Mouse (Mus musculus): Measurements from ENCODE around the gene Krtap10-10. TPM values are rescaled to one million over a fixed set of nuclear protein-coding genes. Genes with fewer than 3 reads are reported as not detected.
"Not testable (repeated sequence)": the region's sequence is repeated elsewhere in the genome, so short reads cannot be mapped to it uniquely, and the experiment has no call there.

Krtap10-10 gene
- polyA plus RNA-seq (2014; fragmentation: Nextera tagmentation; extraction: Ambion mirVana): not detected in 2 replicates

DNA sequence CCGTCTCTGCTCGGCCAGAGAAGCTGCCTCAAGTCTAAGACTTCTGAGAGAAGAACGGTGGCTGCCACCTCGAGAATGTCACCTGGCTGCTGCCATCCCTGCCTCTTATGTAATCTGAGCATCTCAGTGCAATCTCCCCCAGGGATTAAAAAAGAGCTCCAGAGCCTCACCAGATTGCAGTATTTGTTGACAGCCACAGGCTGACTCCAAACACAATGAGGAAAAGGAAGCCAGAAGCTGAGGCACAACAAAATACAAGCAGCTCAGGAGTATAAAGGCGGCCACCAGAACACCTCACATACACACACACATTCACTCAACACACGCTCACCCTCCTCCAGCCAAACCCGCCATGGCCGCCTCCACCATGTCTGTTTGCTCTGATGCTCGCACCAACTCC is at the start of gene Krtap10-10:
Gene Krtap10-10, plus strand, starts transcription at position 301 of the 400 bp plus-strand sequence.
- DNase-seq (ENCODE audit: low spot score): no peak
- no peaks in the 10 kb centered on the region for H3K36me3 ChIP-seq (ENCODE audit: control insufficient read depth, insufficient read depth, low read length)
- no peaks in the 10 kb centered on the region for H3K27me3 ChIP-seq (replicated peaks; ENCODE audit: control insufficient read depth, insufficient read depth, low read length)
- no peak within 1 kb of the TSS for H3K9ac ChIP-seq (ENCODE audit: low read depth, low read length)
- H3K27ac ChIP-seq (ENCODE audit: low read depth, low read length): no peak within 1 kb of the TSS
- no peak within 1 kb of the TSS for H3K4me3 ChIP-seq (ENCODE audit: low read depth, low read length)
- no peaks in the 10 kb centered on the region for H3K9me3 ChIP-seq (ENCODE audit: control insufficient read depth, low read length)
- no peak for ATAC-seq (replicated peaks; ENCODE audit: low FRiP score)
- H3K4me1 ChIP-seq (replicated peaks; ENCODE audit: control insufficient read depth, insufficient read depth, low read length): no peaks in the 10 kb centered on the region
- no peak within 1 kb of the TSS for H3K4me2 ChIP-seq
- WGBS: 65% methylated on average over 9 of the region's 9 CpGs

GRCm38 (mm10) chr10:77787876-77788275 is 47.9 kb upstream of the Krtap10-10 start, which contains the start of gene Gm7137:
Gene Gm7137 (minus strand): TSS chr10:77788200.
- not testable (repeated sequence) for DNase-seq (ENCODE audit: low spot score); H3K4me2 ChIP-seq; H3K27ac ChIP-seq (ENCODE audit: low read depth, low read length); H3K36me3 ChIP-seq (ENCODE audit: control insufficient read depth, insufficient read depth, low read length); H3K4me1 ChIP-seq (replicated peaks; ENCODE audit: control insufficient read depth, insufficient read depth, low read length); ATAC-seq (replicated peaks; ENCODE audit: low FRiP score); H3K9me3 ChIP-seq (ENCODE audit: control insufficient read depth, low read length); H3K27me3 ChIP-seq (replicated peaks; ENCODE audit: control insufficient read depth, insufficient read depth, low read length); H3K9ac ChIP-seq (ENCODE audit: low read depth, low read length); H3K4me3 ChIP-seq (ENCODE audit: low read depth, low read length)
- 40% methylated on average over 1 of the region's 1 CpGs for WGBS

GRCm38 (mm10) chr10:77788621-77789020 is 47.1 kb upstream of the Krtap10-10 start:
- 70% methylated on average over 2 of the region's 2 CpGs for WGBS
- H3K4me3 ChIP-seq (ENCODE audit: low read depth, low read length): no peak overlapping the region
- DNase-seq (ENCODE audit: low spot score) (no peak), ATAC-seq (replicated peaks; ENCODE audit: low FRiP score) (no peak)
- H3K9ac ChIP-seq (ENCODE audit: low read depth, low read length): no peak overlapping the region
- no peaks in the 10 kb centered on the region for H3K9me3 ChIP-seq (ENCODE audit: control insufficient read depth, low read length)
- H3K4me1 ChIP-seq (replicated peaks; ENCODE audit: control insufficient read depth, insufficient read depth, low read length): no peaks in the 10 kb centered on the region
- H3K36me3 ChIP-seq (ENCODE audit: control insufficient read depth, insufficient read depth, low read length): no peaks in the 10 kb centered on the region
- no peak overlapping the region for H3K4me2 ChIP-seq
- H3K27me3 ChIP-seq (replicated peaks; ENCODE audit: control insufficient read depth, insufficient read depth, low read length): no peaks in the 10 kb centered on the region
- H3K27ac ChIP-seq (ENCODE audit: low read depth, low read length): no peak overlapping the region

DNA sequence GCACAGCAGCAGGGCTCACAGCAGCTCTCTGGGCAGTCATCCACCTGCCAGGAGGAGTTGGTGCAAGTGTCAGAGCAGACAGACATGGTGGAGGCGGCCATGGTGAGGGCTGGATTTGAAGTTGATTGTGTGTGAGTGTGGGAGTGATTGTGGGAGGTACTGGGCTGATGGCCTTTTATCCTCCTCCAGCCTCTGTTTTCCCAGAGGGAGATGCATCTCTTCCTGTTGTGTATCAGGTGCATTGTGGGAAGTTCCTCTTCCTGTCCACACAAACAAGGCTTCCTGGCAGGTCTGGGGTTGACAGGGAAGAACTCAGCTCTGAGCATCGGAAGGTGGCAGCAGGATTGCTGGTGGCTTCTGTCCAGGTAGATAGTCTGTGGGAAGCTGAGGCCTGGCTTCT is 40.8 kb upstream of the Krtap10-10 start, which contains the start of gene Gm9639:
Gene Gm9639, minus strand, starts transcription at position 101 of the 400 bp plus-strand sequence.
- H3K27ac ChIP-seq (ENCODE audit: low read depth, low read length): no peak within 1 kb of the TSS
- DNase-seq (ENCODE audit: low spot score) (no peak), ATAC-seq (replicated peaks; ENCODE audit: low FRiP score) (no peak)
- 35% methylated on average over 2 of the region's 2 CpGs for WGBS
- H3K4me3 ChIP-seq (ENCODE audit: low read depth, low read length): no peak within 1 kb of the TSS
- no peak within 1 kb of the TSS for H3K4me2 ChIP-seq
- H3K9me3 ChIP-seq (ENCODE audit: control insufficient read depth, low read length): no peaks in the 10 kb centered on the region
- H3K27me3 ChIP-seq (replicated peaks; ENCODE audit: control insufficient read depth, insufficient read depth, low read length): no peaks in the 10 kb centered on the region
- no peaks in the 10 kb centered on the region for H3K4me1 ChIP-seq (replicated peaks; ENCODE audit: control insufficient read depth, insufficient read depth, low read length)
- H3K36me3 ChIP-seq (ENCODE audit: control insufficient read depth, insufficient read depth, low read length): no peaks in the 10 kb centered on the region
- H3K9ac ChIP-seq (ENCODE audit: low read depth, low read length): no peak within 1 kb of the TSS

GRCm38 (mm10) chr10:77797677-77798076 is 38.1 kb upstream of the Krtap10-10 start:
- ATAC-seq (replicated peaks; ENCODE audit: low FRiP score) (no peak), DNase-seq (ENCODE audit: low spot score) (no peak)
- H3K9ac ChIP-seq (ENCODE audit: low read depth, low read length): no peak overlapping the region
- no peak overlapping the region for H3K4me3 ChIP-seq (ENCODE audit: low read depth, low read length)
- H3K27me3 ChIP-seq (replicated peaks; ENCODE audit: control insufficient read depth, insufficient read depth, low read length): no peaks in the 10 kb centered on the region
- H3K27ac ChIP-seq (ENCODE audit: low read depth, low read length): no peak overlapping the region
- no peaks in the 10 kb centered on the region for H3K4me1 ChIP-seq (replicated peaks; ENCODE audit: control insufficient read depth, insufficient read depth, low read length)
- no peak overlapping the region for H3K4me2 ChIP-seq
- H3K36me3 ChIP-seq (ENCODE audit: control insufficient read depth, insufficient read depth, low read length): no peaks in the 10 kb centered on the region
- no peaks in the 10 kb centered on the region for H3K9me3 ChIP-seq (ENCODE audit: control insufficient read depth, low read length)
- 25% methylated on average over 3 of the region's 3 CpGs for WGBS

DNA sequence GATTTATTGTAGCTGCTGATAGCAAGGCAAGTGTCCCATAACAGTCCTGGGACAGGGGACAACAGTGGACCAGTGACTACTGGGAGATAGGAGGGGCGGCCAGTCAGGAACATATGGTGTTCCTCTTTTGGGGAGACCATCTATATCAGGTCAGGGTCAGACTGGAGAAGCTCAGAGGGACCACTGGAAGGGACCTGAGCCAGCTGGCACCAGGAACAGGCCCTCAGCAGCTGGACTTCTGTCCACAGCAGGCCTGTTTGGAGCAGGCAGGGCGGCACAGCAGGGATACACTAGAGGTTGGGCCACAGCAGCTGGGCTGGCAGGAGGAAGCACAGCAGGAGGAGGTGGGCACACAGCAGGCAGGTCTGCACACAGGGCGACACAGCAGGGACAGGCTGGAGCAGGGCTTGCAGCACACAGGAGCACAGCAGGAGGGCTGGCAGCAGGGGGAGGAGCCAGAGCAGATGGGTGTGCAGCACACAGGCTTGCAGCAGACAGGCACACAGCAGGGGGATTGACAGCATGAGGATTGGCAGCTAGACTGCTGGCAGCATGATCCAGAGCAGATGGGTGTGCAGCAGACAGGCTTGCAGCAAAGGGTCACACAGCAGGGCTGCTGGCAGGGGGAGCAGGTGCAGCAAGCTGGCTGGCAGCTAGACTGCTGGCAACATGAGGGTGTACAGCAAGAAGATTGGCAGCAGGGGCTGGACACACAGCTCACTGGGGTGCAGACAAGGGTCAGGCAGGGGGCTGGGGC is 37.4 kb upstream of the Krtap10-10 start:
- not testable (repeated sequence) for DNase-seq (ENCODE audit: low spot score); H3K36me3 ChIP-seq (ENCODE audit: control insufficient read depth, insufficient read depth, low read length); ATAC-seq (replicated peaks; ENCODE audit: low FRiP score); H3K27ac ChIP-seq (ENCODE audit: low read depth, low read length); H3K4me2 ChIP-seq; H3K4me3 ChIP-seq (ENCODE audit: low read depth, low read length); H3K4me1 ChIP-seq (replicated peaks; ENCODE audit: control insufficient read depth, insufficient read depth, low read length); H3K9ac ChIP-seq (ENCODE audit: low read depth, low read length); H3K27me3 ChIP-seq (replicated peaks; ENCODE audit: control insufficient read depth, insufficient read depth, low read length); H3K9me3 ChIP-seq (ENCODE audit: control insufficient read depth, low read length)
- WGBS: 40% methylated on average over 3 of the region's 3 CpGs

DNA sequence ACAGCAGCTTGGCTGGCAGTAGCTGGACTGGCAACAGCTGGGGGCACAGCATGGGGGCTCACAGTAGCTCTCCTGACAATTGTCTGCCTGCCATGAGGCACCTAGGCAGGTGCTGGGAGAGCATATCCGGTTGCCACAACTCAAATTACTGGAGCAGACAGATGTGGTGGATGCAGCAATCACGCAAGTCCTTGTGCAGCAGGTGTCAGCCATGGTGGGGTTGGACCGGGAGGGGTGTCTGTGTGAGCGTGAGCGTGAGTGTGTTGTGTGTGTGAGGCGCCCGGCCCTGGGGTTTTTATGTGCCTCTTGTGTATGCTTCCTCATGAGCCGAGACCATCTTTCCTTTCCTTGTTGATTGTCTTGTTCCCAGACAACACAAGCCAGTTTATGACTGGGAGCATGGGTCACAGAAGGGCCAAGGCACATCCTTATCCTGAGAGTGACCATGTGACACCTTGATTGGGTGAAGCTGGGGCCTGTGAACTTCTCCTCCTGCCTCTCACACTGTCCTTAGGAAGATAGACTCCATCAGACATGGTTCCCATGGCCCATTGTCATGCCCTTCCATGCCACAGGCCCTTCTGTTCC is 36.7 kb upstream of the Krtap10-10 start, which contains the start of gene Gm19668:
Gene Gm19668, minus strand, starts transcription at position 213 of the 588 bp plus-strand sequence.
- Histone ChIP-seq H3K4me1 (replicated peaks; ENCODE audit: control insufficient read depth, insufficient read depth, low read length) (no peaks in the 10 kb centered on the region), H3K9me3 (ENCODE audit: control insufficient read depth, low read length) (no peaks in the 10 kb centered on the region), H3K4me3 (ENCODE audit: low read depth, low read length) (no peak within 1 kb of the TSS), H3K36me3 (ENCODE audit: control insufficient read depth, insufficient read depth, low read length) (no peaks in the 10 kb centered on the region), H3K9ac (ENCODE audit: low read depth, low read length) (no peak within 1 kb of the TSS), H3K4me2 (no peak within 1 kb of the TSS), H3K27ac (ENCODE audit: low read depth, low read length) (no peak within 1 kb of the TSS), H3K27me3 (replicated peaks; ENCODE audit: control insufficient read depth, insufficient read depth, low read length) (no peaks in the 10 kb centered on the region)
- 64% methylated on average over 8 of the region's 8 CpGs for WGBS
- ATAC-seq (replicated peaks; ENCODE audit: low FRiP score) (no peak), DNase-seq (ENCODE audit: low spot score) (no peak)

DNA sequence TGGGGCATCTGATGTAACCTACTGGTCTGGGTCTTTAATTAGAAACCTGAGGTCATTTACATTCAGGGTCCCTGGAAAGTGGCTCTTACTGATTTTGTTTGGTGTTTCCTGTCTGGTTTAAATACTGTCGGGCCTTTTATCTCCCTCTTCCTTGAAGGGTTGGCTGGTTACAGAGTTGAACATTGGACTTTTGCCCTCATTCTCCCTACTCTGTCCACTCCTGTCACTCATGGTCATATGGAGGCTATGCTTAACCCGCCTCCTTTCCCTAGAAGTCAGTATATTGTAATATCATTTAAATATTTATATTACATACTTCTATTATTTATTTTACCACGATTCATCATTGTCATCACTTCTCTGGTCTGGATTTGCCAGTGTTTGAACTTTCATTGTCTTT is 31.7 kb upstream of the Krtap10-10 start:
- Histone ChIP-seq H3K9ac (ENCODE audit: low read depth, low read length) (no peak overlapping the region), H3K9me3 (ENCODE audit: control insufficient read depth, low read length) (no peaks in the 10 kb centered on the region), H3K36me3 (ENCODE audit: control insufficient read depth, insufficient read depth, low read length) (no peaks in the 10 kb centered on the region), H3K27ac (ENCODE audit: low read depth, low read length) (no peak overlapping the region), H3K27me3 (replicated peaks; ENCODE audit: control insufficient read depth, insufficient read depth, low read length) (no peaks in the 10 kb centered on the region), H3K4me1 (replicated peaks; ENCODE audit: control insufficient read depth, insufficient read depth, low read length) (no peaks in the 10 kb centered on the region), H3K4me3 (ENCODE audit: low read depth, low read length) (no peak overlapping the region), H3K4me2 (no peak overlapping the region)
- ATAC-seq (replicated peaks; ENCODE audit: low FRiP score) (no peak), DNase-seq (ENCODE audit: low spot score) (no peak)
- WGBS: 55% methylated on average over 3 of the region's 3 CpGs

DNA sequence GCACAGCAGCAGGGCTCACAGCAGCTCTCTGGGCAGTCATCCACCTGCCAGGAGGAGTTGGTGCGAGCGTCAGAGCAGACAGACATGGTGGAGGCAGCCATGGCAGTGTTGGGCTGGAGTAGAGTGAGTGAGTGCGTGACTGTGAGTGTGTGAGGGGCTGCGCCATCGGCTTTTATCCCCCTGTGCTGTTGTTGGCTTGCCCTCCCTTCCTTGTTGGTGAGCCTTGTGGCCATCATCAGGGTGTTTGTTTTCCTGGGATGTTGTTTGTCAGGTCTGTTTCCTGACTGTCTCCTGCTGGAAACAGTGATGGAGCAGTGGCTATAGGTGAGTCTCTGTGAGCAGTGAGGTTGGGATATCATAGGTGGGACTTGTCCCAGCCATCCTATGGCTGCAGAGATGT is 24.0 kb upstream of the Krtap10-10 start, which contains the start of gene Gm9507:
Gene Gm9507, minus strand, starts transcription at position 101 of the 400 bp plus-strand sequence.
- H3K27me3 ChIP-seq (replicated peaks; ENCODE audit: control insufficient read depth, insufficient read depth, low read length): no peaks in the 10 kb centered on the region
- 70% methylated on average over 5 of the region's 5 CpGs for WGBS

More for the DNA sequence above, 24.0 kb upstream of the Krtap10-10 start, which contains the start of gene Gm9507:
- Histone ChIP-seq H3K4me2 (no peak within 1 kb of the TSS), H3K4me1 (replicated peaks; ENCODE audit: control insufficient read depth, insufficient read depth, low read length) (no peaks in the 10 kb centered on the region), H3K27ac (ENCODE audit: low read depth, low read length) (no peak within 1 kb of the TSS), H3K9me3 (ENCODE audit: control insufficient read depth, low read length) (no peaks in the 10 kb centered on the region), H3K9ac (ENCODE audit: low read depth, low read length) (no peak within 1 kb of the TSS), H3K36me3 (ENCODE audit: control insufficient read depth, insufficient read depth, low read length) (no peaks in the 10 kb centered on the region), H3K4me3 (ENCODE audit: low read depth, low read length) (no peak within 1 kb of the TSS)
- DNase-seq (ENCODE audit: low spot score): no peak
- ATAC-seq (replicated peaks; ENCODE audit: low FRiP score): no peak
